Mouse (Mus musculus): Measurements from ENCODE around the gene Taok1.
"Not testable (repeated sequence)": the region's sequence is repeated elsewhere in the genome, so short reads cannot be mapped to it uniquely, and the experiment has no call there.

Gene Taok1

GRCm38 (mm10) chr11:77607538-77608455 lies at the start of gene Taok1:
Gene Taok1, minus strand, starts transcription at chr11:77607815.
- peak; percentile 94 to 95 for DNase-seq

GRCm38 (mm10) chr11:77653406-77654190 lies 46.0 kb upstream of the Taok1 start:
- DNase-seq, result not testable (repeated sequence)

- no peak for DNase-seq
Measured at GRCm38 (mm10) chr11:77652484-77652883, 44.9 kb upstream of the Taok1 start.

- no peak for DNase-seq
Measured at GRCm38 (mm10) chr11:77648878-77649277, 41.3 kb upstream of the Taok1 start.

GRCm38 (mm10) chr11:77645481-77645880 lies 37.9 kb upstream of the Taok1 start:
- peak; percentile 35 to 38 for DNase-seq

- DNase-seq, result no peak
Measured at GRCm38 (mm10) chr11:77641390-77641789, 33.8 kb upstream of the Taok1 start.

- peak; percentile 76 to 89 for DNase-seq
Measured at GRCm38 (mm10) chr11:77630257-77630670, 22.6 kb upstream of the Taok1 start.

- DNase-seq, result no peak
Measured at GRCm38 (mm10) chr11:77629476-77629875, 21.9 kb upstream of the Taok1 start.

- DNase-seq, result no peak
Measured at GRCm38 (mm10) chr11:77626596-77627535, 19.3 kb upstream of the Taok1 start.

GRCm38 (mm10) chr11:77625061-77625855 lies 17.6 kb upstream of the Taok1 start:
- DNase-seq, result peak; percentile 41 to 50

GRCm38 (mm10) chr11:77624441-77625060 lies 16.9 kb upstream of the Taok1 start:
- DNase-seq, result peak; percentile 29 to 49

- DNase-seq, result no peak
Measured at GRCm38 (mm10) chr11:77624002-77624401, 16.4 kb upstream of the Taok1 start.

GRCm38 (mm10) chr11:77621902-77622535 lies 14.4 kb upstream of the Taok1 start:
- no peak for DNase-seq

- DNase-seq, result no peak
Measured at GRCm38 (mm10) chr11:77615084-77615624, 7.5 kb upstream of the Taok1 start.

- peak; percentile 32 to 42 for DNase-seq
Measured at GRCm38 (mm10) chr11:77606835-77607537, 629 bp downstream of the Taok1 start.

GRCm38 (mm10) chr11:77606469-77606834 lies 1.2 kb downstream of the Taok1 start:
- DNase-seq, result no peak

- DNase-seq, result no peak
Measured at GRCm38 (mm10) chr11:77597266-77597665, 10.3 kb downstream of the Taok1 start.

GRCm38 (mm10) chr11:77591388-77591787 lies 16.2 kb downstream of the Taok1 start:
- no peak for DNase-seq

GRCm38 (mm10) chr11:77590801-77591200 lies 16.8 kb downstream of the Taok1 start:
- DNase-seq, result no peak

GRCm38 (mm10) chr11:77585201-77585600 lies 22.4 kb downstream of the Taok1 start:
- peak; percentile 59 to 76 for DNase-seq
